Comparison of ENCODE assay signal across 7 mouse cellular contexts in genomic region chr3:127970891-127971290, GRCm38 (mm10).
DNase-seq lines count a peak whose midpoint lies in the region; ATAC-seq and TF ChIP-seq lines count a peak whose summit lies in the region.

No protein-coding gene starts in this region.

- H3K9ac ChIP-seq in limb, embryonic 11.5 days (ENCODE audit: low read length): no peak overlapping the region

- peak; percentile 60 for TF ChIP-seq CTCF in cortical plate, adult 2 months (IDR thresholded peaks at IDR 0.05; ENCODE audit: extremely low read depth, insufficient read depth, low read length)

- no peak for TF ChIP-seq POLR2A in cortical plate, adult 2 months (IDR thresholded peaks at IDR 0.05; ENCODE audit: extremely low read depth, insufficient read depth, low read length)

- H3K27me3 ChIP-seq in limb, embryonic 11.5 days (ENCODE audit: control insufficient read depth, insufficient read depth, low read length): no peaks in the 10 kb centered on the region

- H3K4me2 ChIP-seq in limb, embryonic 11.5 days (ENCODE audit: low read depth, severe bottlenecking): no peak overlapping the region

- no peaks in the 10 kb centered on the region for H3K36me3 ChIP-seq in limb, embryonic 11.5 days (ENCODE audit: control insufficient read depth, insufficient read depth, low read length)

- H3K4me1 ChIP-seq in cortical plate, adult 2 months (ENCODE audit: control insufficient read depth, insufficient read depth, low read length): no peaks in the 10 kb centered on the region
- H3K4me1 ChIP-seq in limb, embryonic 11.5 days (ENCODE audit: control insufficient read depth, insufficient read depth, low read length): no peaks in the 10 kb centered on the region

- no peaks in the 10 kb centered on the region for H3K9me3 ChIP-seq in limb, embryonic 11.5 days (ENCODE audit: control insufficient read depth, low read length)

- H3K4me3 ChIP-seq in cortical plate, adult 2 months (ENCODE audit: insufficient read depth, low read length): no peak overlapping the region
- H3K4me3 ChIP-seq in limb, embryonic 11.5 days (ENCODE audit: low read depth, low read length): no peak overlapping the region

- DNase-seq in ovary, postnatal 36 days (ENCODE audit: low spot score): peak; percentile 59
- no peak for DNase-seq in ovary, postnatal 10 days (ENCODE audit: low spot score)
- DNase-seq in adrenal gland, adult 18-20 months (ENCODE audit: low spot score in 2 of 2): peak; percentile 67 to 72
- DNase-seq in heart, postnatal 36 days: peak; percentile 21 to 60
- peak; percentile 90 for DNase-seq in limb, embryonic 11.5 days (ENCODE audit: low spot score)
- peak; percentile 60 for DNase-seq in right cerebral cortex, postnatal 4 days

- no peak overlapping the region for H3K27ac ChIP-seq in cortical plate, adult 2 months (ENCODE audit: insufficient read depth, low read length)
- no peak overlapping the region for H3K27ac ChIP-seq in limb, embryonic 11.5 days (replicated peaks; ENCODE audit: low read depth, low read length)

- ATAC-seq in limb, embryonic 11.5 days (ENCODE audit: insufficient number of reproducible peaks, low FRiP score, low TSS enrichment, low read depth): no peak

- 2% methylated on average over 5 of the region's 5 CpGs for WGBS in limb, embryonic 11.5 days

- intact Hi-C loops in heart, postnatal 36 days (cut with DNase I): no loop called here
